Mouse (Mus musculus): ENCODE measurements around the gene Tns1. TPM values are rescaled to one million over a fixed set of nuclear protein-coding genes. Genes with fewer than 3 reads are reported as not detected.
A peak's percentile ranks its signal among the peaks of the same experiment; 100 is the strongest.

Gene Tns1
- polyA plus RNA-seq, 1 experiment from 2014 or later = 184 TPM

- TF ChIP-seq CTCF (IDR thresholded peaks at IDR 0.05) (no peak), EP300 (IDR thresholded peaks at IDR 0.05) (no peak)
- peak overlapping the region; percentile 52 for H3K27ac ChIP-seq (ENCODE audit: low read length)
- 0 out of 2 replicates have a peak overlapping the region, but pooled peaks have one; percentile 11 for H3K4me2 ChIP-seq (replicated peaks; ENCODE audit: low read depth, low read length)
- 32% methylated on average over 9 of the region's 9 CpGs for WGBS
- no peak overlapping the region for H3K4me3 ChIP-seq (ENCODE audit: low read depth, low read length)
- H3K9ac ChIP-seq (replicated peaks; ENCODE audit: low read depth) = no peak overlapping the region
- peaks cover 28% of the 10 kb centered on the region for H3K36me3 ChIP-seq (ENCODE audit: insufficient read depth, low read length)
- no peaks in the 10 kb centered on the region for H3K9me3 ChIP-seq (ENCODE audit: low read length)
- H3K27me3 ChIP-seq (replicated peaks; ENCODE audit: insufficient read depth, low read length) = no peaks in the 10 kb centered on the region
- peak; percentile 46 for DNase-seq (ENCODE audit: low spot score)
- H3K4me1 ChIP-seq (ENCODE audit: insufficient read depth, low read depth, low read length) = peaks cover 75% of the 10 kb centered on the region
- ATAC-seq = no peak
These were observed 165.9 kb downstream of the Tns1 start for GRCm38 (mm10) chr1:73958210-73958983.

- 55% methylated on average over 4 of the region's 4 CpGs for WGBS
- H3K27me3 ChIP-seq (replicated peaks; ENCODE audit: insufficient read depth, low read length) = no peaks in the 10 kb centered on the region
- ATAC-seq = no peak
- peak; percentile 62 for DNase-seq (ENCODE audit: low spot score)
- no peaks in the 10 kb centered on the region for H3K9me3 ChIP-seq (ENCODE audit: low read length)
- H3K4me2 ChIP-seq (replicated peaks; ENCODE audit: low read depth, low read length) = no peak overlapping the region
- TF ChIP-seq EP300 (IDR thresholded peaks at IDR 0.05) (no peak), CTCF (IDR thresholded peaks at IDR 0.05) (no peak)
- H3K9ac ChIP-seq (replicated peaks; ENCODE audit: low read depth) = no peak overlapping the region
- H3K27ac ChIP-seq (ENCODE audit: low read length) = peak overlapping the region; percentile 63
- peaks cover 38% of the 10 kb centered on the region for H3K36me3 ChIP-seq (ENCODE audit: insufficient read depth, low read length)
- peaks cover 67% of the 10 kb centered on the region for H3K4me1 ChIP-seq (ENCODE audit: insufficient read depth, low read depth, low read length)
- no peak overlapping the region for H3K4me3 ChIP-seq (ENCODE audit: low read depth, low read length)
These were observed 166.8 kb downstream of the Tns1 start for GRCm38 (mm10) chr1:73957428-73957827.

- H3K27ac ChIP-seq (ENCODE audit: low read length) = peak overlapping the region; percentile 63
- TF ChIP-seq EP300 (IDR thresholded peaks at IDR 0.05) = no peak
- TF ChIP-seq CTCF (IDR thresholded peaks at IDR 0.05) = no peak
- ATAC-seq (no peak), DNase-seq (ENCODE audit: low spot score) (no peak)
- peaks cover 60% of the 10 kb centered on the region for H3K4me1 ChIP-seq (ENCODE audit: insufficient read depth, low read depth, low read length)
- H3K9me3 ChIP-seq (ENCODE audit: low read length) = no peaks in the 10 kb centered on the region
- WGBS = 69% methylated on average over 1 of the region's 1 CpGs
- H3K9ac ChIP-seq (replicated peaks; ENCODE audit: low read depth) = 0 out of 2 replicates have a peak overlapping the region, but pooled peaks have one; percentile 19
- no peaks in the 10 kb centered on the region for H3K27me3 ChIP-seq (replicated peaks; ENCODE audit: insufficient read depth, low read length)
- H3K36me3 ChIP-seq (ENCODE audit: insufficient read depth, low read length) = peaks cover 47% of the 10 kb centered on the region
- no peak overlapping the region for H3K4me3 ChIP-seq (ENCODE audit: low read depth, low read length)
- no peak overlapping the region for H3K4me2 ChIP-seq (replicated peaks; ENCODE audit: low read depth, low read length)
These were observed 167.9 kb downstream of the Tns1 start for GRCm38 (mm10) chr1:73956320-73956719.

- peak; percentile 84 for DNase-seq (ENCODE audit: low spot score)
These were observed 168.9 kb downstream of the Tns1 start for GRCm38 (mm10) chr1:73955259-73955842.

GRCm38 (mm10) chr1:73954614-73955013, 169.6 kb downstream of the Tns1 start:
- TF ChIP-seq EP300 (IDR thresholded peaks at IDR 0.05) (peak; percentile 86), CTCF (IDR thresholded peaks at IDR 0.05) (no peak; the same call in 1 of the 2 replicates)
- Histone ChIP-seq H3K9me3 (ENCODE audit: low read length) (no peaks in the 10 kb centered on the region), H3K27me3 (replicated peaks; ENCODE audit: insufficient read depth, low read length) (no peaks in the 10 kb centered on the region), H3K27ac (ENCODE audit: low read length) (peak overlapping the region; percentile 72), H3K9ac (replicated peaks; ENCODE audit: low read depth) (no peak overlapping the region), H3K4me1 (ENCODE audit: insufficient read depth, low read depth, low read length) (peaks cover 52% of the 10 kb centered on the region), H3K4me2 (replicated peaks; ENCODE audit: low read depth, low read length) (no peak overlapping the region), H3K4me3 (ENCODE audit: low read depth, low read length) (no peak overlapping the region), H3K36me3 (ENCODE audit: insufficient read depth, low read length) (peaks cover 53% of the 10 kb centered on the region)
- WGBS = 13% methylated on average over 4 of the region's 4 CpGs
- ATAC-seq = peak; percentile 71
- DNase-seq (ENCODE audit: low spot score) = peak; percentile 83

More at GRCm38 (mm10) chr1:73955259-73955842, 168.9 kb downstream of the Tns1 start:
- ATAC-seq = peak; percentile 70
- no peak overlapping the region for H3K4me2 ChIP-seq (replicated peaks; ENCODE audit: low read depth, low read length)
- H3K4me3 ChIP-seq (ENCODE audit: low read depth, low read length) = no peak overlapping the region
- no peaks in the 10 kb centered on the region for H3K27me3 ChIP-seq (replicated peaks; ENCODE audit: insufficient read depth, low read length)
- H3K27ac ChIP-seq (ENCODE audit: low read length) = peak overlapping the region; percentile 72
- TF ChIP-seq CTCF (IDR thresholded peaks at IDR 0.05) = no peak
- peak; percentile 62; the same call in 1 of the 2 replicates for TF ChIP-seq EP300 (IDR thresholded peaks at IDR 0.05)
- no peaks in the 10 kb centered on the region for H3K9me3 ChIP-seq (ENCODE audit: low read length)
- H3K4me1 ChIP-seq (ENCODE audit: insufficient read depth, low read depth, low read length) = peaks cover 56% of the 10 kb centered on the region
- WGBS = 6% methylated on average over 4 of the region's 4 CpGs
- H3K9ac ChIP-seq (replicated peaks; ENCODE audit: low read depth) = no peak overlapping the region
- peaks cover 51% of the 10 kb centered on the region for H3K36me3 ChIP-seq (ENCODE audit: insufficient read depth, low read length)

- DNase-seq (ENCODE audit: low spot score) (no peak), ATAC-seq (no peak)
- no peak for TF ChIP-seq CTCF (IDR thresholded peaks at IDR 0.05)
- no peak for TF ChIP-seq EP300 (IDR thresholded peaks at IDR 0.05)
- H3K4me2 ChIP-seq (replicated peaks; ENCODE audit: low read depth, low read length) = no peak overlapping the region
- H3K9me3 ChIP-seq (ENCODE audit: low read length) = no peaks in the 10 kb centered on the region
- WGBS = 93% methylated on average over 6 of the region's 6 CpGs
- H3K36me3 ChIP-seq (ENCODE audit: insufficient read depth, low read length) = peaks cover 51% of the 10 kb centered on the region
- H3K9ac ChIP-seq (replicated peaks; ENCODE audit: low read depth) = no peak overlapping the region
- H3K4me3 ChIP-seq (ENCODE audit: low read depth, low read length) = no peak overlapping the region
- peak overlapping the region; percentile 26; the same call in 1 of the 2 replicates for H3K27ac ChIP-seq (ENCODE audit: low read length)
- peaks cover 51% of the 10 kb centered on the region for H3K4me1 ChIP-seq (ENCODE audit: insufficient read depth, low read depth, low read length)
- no peaks in the 10 kb centered on the region for H3K27me3 ChIP-seq (replicated peaks; ENCODE audit: insufficient read depth, low read length)
These were observed 170.2 kb downstream of the Tns1 start for GRCm38 (mm10) chr1:73954015-73954408.

Data from lung, postnatal 0 days (tissue).